Mouse (Mus musculus) left cerebral cortex, postnatal 14 days (tissue): Measurements from ENCODE around the gene Olfr1388. TPM values are rescaled to one million over a fixed set of nuclear protein-coding genes. Genes with fewer than 3 reads are reported as not detected.
"Not testable (repeated sequence)": the region's sequence is repeated elsewhere in the genome, so short reads cannot be mapped to it uniquely, and the experiment has no call there.

ENCODE experiments used
- DNase-seq, 2 experiments: peaks; one replicate each; pipeline ENCODE4 v3.0.0; 2021 to 2022; ENCODE audit warnings: low spot score in 2 of 2, mixed read lengths in 1 of 2
- intact Hi-C: fragments of 180-260 bp; cut with DNase I; formaldehyde crosslinking; loops from one replicate; pipeline ENCODE4 v1.15.1; 2025
- long read RNA-seq, 2 experiments: library from polyadenylated mRNA; stranded (forward); transcript quantifications; one replicate each; pipeline ENCODE4 v2.0.0; 2021
- total RNA-seq, 2 experiments: library from RNA; stranded (reverse); gene quantifications; 2 replicates each; pipeline ENCODE4 v1.2.3; 2021

Gene Olfr1388
- under 1 TPM; 0.17 to 0.53 TPM for total RNA-seq
- long read RNA-seq, experiment 1: 0 reads
- long read RNA-seq, experiment 2: 0 reads

GRCm38 (mm10) chr11:49436411-49436810 is at the start of gene Olfr1388:
TSS of gene Olfr1388 (plus strand) at chr11:49436624.
- DNase-seq: no peak
- intact Hi-C loops: no loop called here

GRCm38 (mm10) chr11:49392707-49393106 is 43.7 kb upstream of the Olfr1388 start:
- DNase-seq, intact Hi-C loops: not testable (repeated sequence)

- no peak for DNase-seq
- intact Hi-C loops: no loop called here
Measured at GRCm38 (mm10) chr11:49406784-49407183, 29.6 kb upstream of the Olfr1388 start.

GRCm38 (mm10) chr11:49410540-49410939 is 25.9 kb upstream of the Olfr1388 start:
- peak; percentile 39 to 64 for DNase-seq
- intact Hi-C loops: no loop called here

- no peak for DNase-seq
- intact Hi-C loops: no loop called here
Measured at GRCm38 (mm10) chr11:49422767-49423166, 13.7 kb upstream of the Olfr1388 start, which contains the start of gene Olfr1389. TSS of gene Olfr1389 (plus strand) at chr11:49423067.

- DNase-seq: no peak
- intact Hi-C loops: no loop called here
Measured at GRCm38 (mm10) chr11:49425257-49425927, 11.0 kb upstream of the Olfr1388 start.

GRCm38 (mm10) chr11:49429641-49430040 is 6.8 kb upstream of the Olfr1388 start:
- intact Hi-C loops: no loop called here
- DNase-seq: peak in 1 of 2 experiments; percentile 20

- intact Hi-C loops: no loop called here
- DNase-seq: no peak
Measured at GRCm38 (mm10) chr11:49455043-49455442, 18.6 kb downstream of the Olfr1388 start, which contains the start of gene Olfr1387. TSS of gene Olfr1387 (plus strand) at chr11:49455343.

GRCm38 (mm10) chr11:49464746-49465145 is 28.3 kb downstream of the Olfr1388 start, which contains the start of gene Olfr1386:
TSS of gene Olfr1386 (plus strand) at chr11:49465046.
- intact Hi-C loops, DNase-seq: not testable (repeated sequence)

GRCm38 (mm10) chr11:49485973-49486372 is 49.5 kb downstream of the Olfr1388 start:
- intact Hi-C loops: no loop called here
- no peak for DNase-seq

- intact Hi-C loops, DNase-seq: not testable (repeated sequence)
Measured at GRCm38 (mm10) chr11:49488770-49489169, 52.3 kb downstream of the Olfr1388 start, which contains the start of gene Olfr1385. TSS of gene Olfr1385 (plus strand) at chr11:49489070.

Other genes with a start within 250 kb of the Olfr1388 start
- under 1 TPM; 0.17 to 0.22 TPM for gene Btnl9, start 249.5 kb upstream of the Olfr1388 start, total RNA-seq
- 10 to 100 TPM; 36.9 to 39.5 TPM for gene Zfp62, start 233.3 kb upstream of the Olfr1388 start, total RNA-seq
- 10 to 100 TPM; 57.8 to 72.4 TPM for gene Mgat1, start 192.4 kb upstream of the Olfr1388 start, total RNA-seq
- under 1 TPM in 1 of 2 experiments, not detected in 1; 0.13 TPM for gene Olfr1393, start 158.3 kb upstream of the Olfr1388 start, total RNA-seq
- gene Olfr1392, start 151.3 kb upstream of the Olfr1388 start, total RNA-seq: under 1 TPM in 1 of 2 experiments, not detected in 1; 0.19 TPM
- not detected for gene Olfr10, start 131.9 kb upstream of the Olfr1388 start, total RNA-seq
- not detected for gene Olfr1391, start 113.9 kb upstream of the Olfr1388 start, total RNA-seq
- not detected for gene Olfr1390, start 101.4 kb upstream of the Olfr1388 start, total RNA-seq
- not detected for gene Olfr1389, start 13.6 kb upstream of the Olfr1388 start, total RNA-seq
- not detected for gene Olfr1387, start 18.7 kb downstream of the Olfr1388 start, total RNA-seq
- not detected for gene Olfr1386, start 28.4 kb downstream of the Olfr1388 start, total RNA-seq
- gene Olfr1385, start 52.4 kb downstream of the Olfr1388 start, total RNA-seq: under 1 TPM in 1 of 2 experiments, not detected in 1; 0.13 TPM
- gene Olfr1384, start 70.1 kb downstream of the Olfr1388 start, total RNA-seq: under 1 TPM; 0.34 to 0.35 TPM
- gene Olfr1383, start 83.0 kb downstream of the Olfr1388 start, total RNA-seq: under 1 TPM in 1 of 2 experiments, not detected in 1; 0.53 TPM
- not detected for gene Olfr1382, start 91.6 kb downstream of the Olfr1388 start, total RNA-seq
- gene Olfr1381, start 106.8 kb downstream of the Olfr1388 start, total RNA-seq: not detected
- not detected for gene Olfr1380, start 120.3 kb downstream of the Olfr1388 start, total RNA-seq
- gene Flt4, start 172.6 kb downstream of the Olfr1388 start, total RNA-seq: 1 to 10 TPM; 3.2 to 3.6 TPM
- not detected for gene Scgb3a1, start 227.0 kb downstream of the Olfr1388 start, total RNA-seq